Mouse (Mus musculus) adrenal gland, postnatal 36 days (tissue): Measurements from ENCODE around the gene Cmya5. TPM values are rescaled to one million over a fixed set of nuclear protein-coding genes. Genes with fewer than 3 reads are reported as not detected.
A peak's percentile ranks its signal among the peaks of the same experiment; 100 is the strongest.

Experiments used
- DNase-seq, 2 experiments: peaks; one replicate each; pipeline ENCODE4 v3.0.0; 2021; ENCODE audit warnings: mixed read lengths in 1 of 2
- total RNA-seq, 2 experiments: library from RNA; stranded (reverse); gene quantifications; 2 replicates each; pipeline ENCODE4 v1.2.3; 2021

Gene Cmya5
- total RNA-seq, 2 experiments from 2014 or later: 0.26 to 0.43 TPM

DNA sequence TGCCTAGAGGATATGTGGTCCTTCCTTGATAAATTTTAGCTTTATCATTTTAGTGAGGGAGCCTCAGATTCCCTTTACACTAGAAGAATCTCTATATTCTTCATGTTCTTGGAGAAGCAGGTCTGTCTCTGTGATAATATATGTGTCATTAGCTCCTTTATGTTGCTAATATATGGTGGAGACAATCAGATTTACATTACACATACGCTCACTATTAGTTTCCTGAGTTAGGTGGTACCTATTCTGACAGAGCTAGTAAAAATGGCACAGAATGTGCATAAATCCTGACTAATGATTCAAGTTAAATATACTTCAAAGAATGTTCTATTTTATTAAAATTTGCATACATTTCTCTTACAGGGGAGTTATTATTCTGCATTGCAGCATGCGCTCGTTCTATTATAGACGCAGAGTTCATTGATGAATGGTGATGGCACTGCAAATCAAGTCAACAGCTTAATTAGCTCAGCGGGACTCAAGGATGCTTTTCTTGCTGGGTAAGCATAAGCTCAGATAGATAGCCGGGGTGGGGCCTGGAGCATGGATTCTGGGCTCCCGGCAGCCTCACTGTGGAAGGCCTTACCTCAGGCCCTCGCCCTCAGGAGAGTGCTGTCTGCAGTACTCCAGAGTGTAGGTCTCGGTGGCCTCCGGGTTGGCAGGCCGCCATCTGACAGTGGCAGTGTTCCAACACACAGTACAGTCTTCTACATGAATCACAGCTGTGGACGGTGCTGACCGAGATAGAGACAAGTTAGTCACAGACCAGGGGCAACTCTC lies 81.5 kb downstream of the Cmya5 start:
- DNase-seq: peak; percentile 88 to 91

- peak in 1 of 2 experiments; percentile 6 for DNase-seq
Measured at GRCm38 (mm10) chr13:93061311-93061710, 83.2 kb downstream of the Cmya5 start.

GRCm38 (mm10) chr13:93060437-93060836 lies 84.1 kb downstream of the Cmya5 start:
- DNase-seq: no peak

DNA sequence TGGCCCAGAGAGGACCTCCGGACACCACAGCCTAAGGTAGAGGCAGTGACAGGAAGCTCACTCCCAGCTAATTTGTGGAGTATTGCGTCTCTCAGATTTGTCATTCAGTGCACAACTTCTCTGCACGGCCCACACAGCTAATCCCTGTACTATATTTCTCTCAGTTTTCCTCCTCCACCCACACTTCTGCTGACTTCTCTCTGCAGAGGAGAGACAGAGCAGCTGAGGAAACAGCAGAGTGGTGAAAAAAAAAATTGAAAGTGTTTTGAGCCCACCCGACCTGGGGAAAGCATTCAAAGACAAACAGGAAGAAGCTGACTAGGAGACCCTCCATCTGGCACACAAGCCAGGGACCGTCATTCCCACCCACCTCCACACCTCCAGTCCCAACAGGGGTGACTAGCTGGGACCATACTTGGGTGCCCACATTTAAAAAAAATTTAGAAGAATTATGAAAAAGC lies 85.9 kb downstream of the Cmya5 start:
- DNase-seq: no peak

DNA sequence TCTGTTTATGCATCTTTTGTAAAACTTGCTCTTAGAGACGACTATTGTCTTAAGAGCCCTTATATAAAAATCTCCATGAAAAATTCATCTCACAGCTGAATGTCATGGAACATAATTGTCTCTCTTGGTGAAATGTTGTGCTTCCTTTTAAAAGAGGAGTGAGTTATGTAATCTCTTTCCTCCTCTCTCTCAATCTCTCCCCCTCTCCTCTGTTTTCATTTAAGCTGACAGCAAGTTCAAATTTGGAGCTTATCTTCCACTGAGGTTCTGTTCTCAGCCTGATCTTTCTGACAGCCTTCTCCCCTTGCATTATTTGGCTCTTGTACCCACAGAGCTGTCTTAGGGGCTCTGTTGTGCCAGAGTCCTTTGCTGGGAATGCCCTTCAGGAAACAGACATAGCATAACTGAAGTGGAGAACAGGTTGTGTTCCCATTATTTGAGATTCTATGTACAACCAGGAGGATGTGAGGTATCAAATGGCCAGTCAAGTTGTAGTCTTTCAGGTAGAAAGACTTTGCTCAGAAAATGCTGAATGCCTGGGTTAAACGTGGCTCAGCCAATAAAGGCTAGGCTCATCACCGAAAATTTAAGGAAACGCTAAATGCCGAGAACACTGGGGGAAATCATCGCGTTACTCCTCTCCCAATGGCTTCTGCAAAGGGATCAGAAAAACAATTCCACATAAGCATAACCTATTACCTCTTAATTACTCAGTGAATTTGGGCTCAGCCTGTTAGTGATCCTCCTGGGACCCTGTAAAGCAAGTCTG lies 86.8 kb downstream of the Cmya5 start:
- no peak for DNase-seq

DNA sequence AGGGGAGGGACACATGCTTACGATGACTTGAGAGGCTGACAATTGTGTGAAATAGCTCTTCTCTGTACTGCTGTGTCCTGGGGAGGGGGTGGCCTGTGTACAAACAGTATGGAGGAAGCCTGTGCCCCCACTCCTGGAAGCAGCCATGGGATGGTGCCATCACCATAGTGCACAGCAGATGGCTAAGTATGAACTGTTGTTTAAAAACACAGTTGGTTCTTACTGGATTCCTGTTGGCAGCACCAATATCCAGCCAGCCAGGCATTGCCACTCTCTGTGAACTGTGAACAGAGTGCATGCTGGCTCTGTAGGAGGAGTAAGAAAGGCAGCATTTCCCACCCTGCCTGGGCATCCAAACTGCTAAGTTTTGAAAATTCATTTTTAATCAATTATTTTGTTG lies 88.4 kb downstream of the Cmya5 start:
- DNase-seq: no peak

DNA sequence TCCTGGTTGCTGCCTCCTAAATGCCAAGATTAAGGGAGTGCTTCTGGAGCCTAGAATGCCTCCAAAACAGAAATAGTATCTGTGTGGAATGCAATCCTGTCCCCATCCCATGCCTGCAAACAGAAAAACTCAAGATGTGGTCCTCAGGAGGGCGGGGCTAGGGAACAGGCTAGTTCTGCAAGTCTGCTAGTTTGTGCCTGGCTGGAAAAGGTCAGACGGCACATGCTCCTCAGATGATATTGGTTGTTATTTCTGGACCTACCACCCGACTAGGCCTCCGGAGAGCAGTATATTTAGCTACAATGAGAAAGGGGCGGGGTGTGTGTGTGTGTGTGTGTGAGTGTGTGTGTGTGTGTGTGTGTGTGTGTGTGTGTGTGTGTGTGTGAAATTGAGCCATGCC lies 93.0 kb downstream of the Cmya5 start:
- no peak for DNase-seq

GRCm38 (mm10) chr13:93041021-93041420 lies 103.5 kb downstream of the Cmya5 start:
- no peak for DNase-seq

DNA sequence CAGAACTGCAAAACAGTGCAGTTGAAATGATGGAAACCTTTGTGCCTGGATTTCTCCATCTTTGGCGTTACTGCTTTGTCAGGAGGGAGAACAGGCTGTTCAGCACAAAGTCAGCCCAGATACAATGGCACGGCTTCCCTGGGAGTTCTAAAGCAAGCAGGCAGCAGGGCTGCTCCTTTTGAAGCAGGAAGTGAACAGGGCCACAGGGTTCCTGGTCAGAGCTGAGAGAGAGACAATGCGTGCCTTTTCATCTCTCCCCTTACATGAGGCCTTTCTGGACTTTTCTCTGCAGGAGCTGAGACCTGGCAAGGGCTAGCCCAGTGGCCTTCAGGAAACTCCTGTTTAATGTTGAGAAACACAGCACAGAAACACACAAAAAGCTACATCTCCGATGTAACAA lies 108.3 kb downstream of the Cmya5 start:
- DNase-seq: no peak

DNA sequence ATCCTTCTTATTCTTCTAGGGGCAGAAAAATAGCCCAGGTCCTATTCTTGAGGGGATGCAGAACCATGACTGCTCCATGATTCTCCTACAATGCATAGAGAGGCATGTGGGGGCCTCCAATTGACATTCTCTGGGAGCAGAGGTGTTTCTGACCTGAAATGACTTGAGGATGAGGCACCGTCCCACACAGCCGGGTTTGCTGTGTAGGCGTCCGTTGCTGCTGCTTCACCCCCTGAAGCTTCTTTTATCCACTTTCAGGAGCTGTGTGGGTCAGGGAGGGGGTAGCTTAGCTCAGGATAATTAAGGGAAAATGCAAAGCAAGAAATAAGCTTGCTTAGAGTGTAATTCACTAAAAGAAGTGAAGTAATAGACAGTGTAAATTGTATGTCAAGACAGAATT lies 115.2 kb downstream of the Cmya5 start:
- DNase-seq: no peak

GRCm38 (mm10) chr13:93024837-93025236 lies 119.7 kb downstream of the Cmya5 start:
- DNase-seq: peak in 1 of 2 experiments; percentile 9

GRCm38 (mm10) chr13:93022158-93022557 lies 122.4 kb downstream of the Cmya5 start:
- DNase-seq: no peak

DNA sequence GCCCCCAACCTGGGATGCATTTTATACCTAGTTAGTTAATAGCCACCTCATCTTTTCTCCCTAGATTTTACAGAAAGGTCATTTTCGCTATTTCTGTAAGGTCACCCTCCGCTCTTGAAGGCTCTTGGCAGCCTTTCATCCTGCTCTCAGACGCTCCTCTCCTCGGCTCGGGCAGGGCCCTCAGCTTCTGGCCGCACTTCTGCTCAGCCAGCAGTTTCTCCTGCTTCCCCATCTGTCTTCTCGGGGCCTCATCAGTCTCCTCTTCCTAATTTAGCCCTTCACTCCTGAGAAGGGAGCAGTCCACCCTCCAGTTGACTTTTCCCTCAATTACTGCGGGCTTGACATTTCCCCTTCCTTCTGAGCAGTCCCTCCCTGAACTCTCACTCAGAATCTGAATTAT lies 131.6 kb downstream of the Cmya5 start:
- peak; percentile 11 to 39 for DNase-seq

DNA sequence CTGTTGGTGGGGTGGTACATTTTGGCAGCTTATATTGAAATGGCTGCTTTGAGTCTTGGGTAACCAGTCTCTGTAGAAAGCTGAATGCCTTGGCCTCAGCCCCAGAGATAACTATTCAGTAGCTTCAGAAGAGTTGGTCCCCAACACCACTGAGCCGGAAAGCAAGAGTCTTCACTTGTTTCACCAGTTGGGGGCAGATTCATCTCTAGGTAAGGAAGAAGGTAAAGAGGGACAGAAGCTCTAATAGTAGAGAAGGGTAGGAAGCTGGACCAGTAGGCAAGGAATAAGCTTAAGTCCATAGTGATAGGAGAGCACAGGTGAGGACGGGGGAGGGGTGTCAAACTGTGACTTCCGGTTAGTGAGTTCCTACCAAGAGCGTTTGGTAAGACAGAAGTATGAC lies 133.2 kb downstream of the Cmya5 start:
- no peak for DNase-seq

DNA sequence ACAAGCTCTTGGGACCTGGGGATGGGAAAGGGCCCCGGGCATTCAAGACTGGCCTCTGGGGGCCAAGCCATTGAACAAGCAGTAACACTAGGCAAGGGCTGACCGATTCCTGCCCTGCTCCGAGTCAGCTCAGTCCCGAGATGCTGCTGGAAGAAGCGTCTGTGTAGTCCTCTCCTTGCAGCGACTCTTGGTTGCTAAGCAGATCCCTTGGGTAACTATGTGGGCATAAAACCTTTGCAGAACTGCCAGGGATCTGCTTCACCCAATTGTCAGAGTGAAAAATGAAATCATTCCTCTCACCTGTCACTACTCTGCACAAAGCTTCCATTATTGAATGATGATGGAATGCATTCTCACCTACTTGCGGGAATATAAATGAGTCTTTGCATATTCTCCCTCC lies 134.0 kb downstream of the Cmya5 start:
- no peak for DNase-seq

- no peak for DNase-seq
Measured at GRCm38 (mm10) chr13:93007078-93007477, 137.4 kb downstream of the Cmya5 start.

DNA sequence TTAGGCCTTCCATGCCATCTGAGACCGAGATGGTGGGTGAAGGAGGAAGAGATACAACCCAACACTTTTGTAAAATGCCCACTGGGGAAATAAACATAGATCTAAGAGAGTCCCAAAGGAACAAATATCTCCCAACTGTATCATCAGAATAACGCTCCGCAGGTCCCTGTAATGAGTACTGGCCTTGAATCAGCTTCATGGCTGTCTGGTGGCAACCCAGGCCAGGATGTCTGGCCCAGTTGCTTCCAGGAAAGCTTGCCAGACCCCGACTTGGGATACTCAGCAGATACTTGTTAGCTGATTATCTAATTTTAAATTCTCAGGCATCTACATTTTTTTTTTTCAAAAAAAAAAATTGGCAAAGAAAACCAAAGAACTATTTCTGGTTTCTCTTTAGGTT lies 138.2 kb downstream of the Cmya5 start:
- no peak for DNase-seq

DNA sequence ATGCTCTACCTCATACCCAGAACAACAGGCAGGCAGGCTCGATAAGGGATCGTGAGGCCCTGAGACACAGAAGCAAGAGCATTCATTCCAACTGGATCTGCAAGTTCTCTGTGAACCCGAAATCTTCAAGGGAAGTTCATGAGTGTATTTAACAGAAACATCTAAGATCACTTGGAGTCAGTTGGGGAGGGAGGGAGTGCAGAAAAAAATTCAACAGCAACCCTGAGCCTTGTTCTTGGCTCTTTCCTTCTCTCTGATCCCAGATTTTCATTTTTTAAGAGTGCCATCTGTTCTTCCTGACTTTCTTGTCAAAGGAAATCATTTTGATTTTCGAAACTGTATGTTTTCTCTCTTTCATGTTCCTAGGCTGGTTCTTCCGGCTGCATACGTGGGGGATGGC lies 140.5 kb downstream of the Cmya5 start:
- no peak for DNase-seq

- DNase-seq: peak in 1 of 2 experiments; percentile 31
Measured at GRCm38 (mm10) chr13:93002456-93002855, 142.1 kb downstream of the Cmya5 start.

- DNase-seq: peak in 1 of 2 experiments; percentile 28
Measured at GRCm38 (mm10) chr13:93000640-93001351, 143.7 kb downstream of the Cmya5 start.

- DNase-seq: no peak
Measured at GRCm38 (mm10) chr13:92999860-93000259, 144.7 kb downstream of the Cmya5 start.

- no peak for DNase-seq
Measured at GRCm38 (mm10) chr13:92994743-92995142, 149.8 kb downstream of the Cmya5 start.

- DNase-seq: no peak
Measured at GRCm38 (mm10) chr13:92992823-92993222, 151.7 kb downstream of the Cmya5 start.
